Mouse (Mus musculus) liver, embryonic 16.5 days (tissue): ENCODE data around the gene Bicral. TPM values are rescaled to one million over a fixed set of nuclear protein-coding genes. Genes with fewer than 3 reads are reported as not detected.
"Not testable (repeated sequence)": the region's sequence is repeated elsewhere in the genome, so short reads cannot be mapped to it uniquely, and the experiment has no call there.

Source experiments
- ATAC-seq: fragments of 200-750 bp; cut with Nextera tagmentation; 2 replicates; pipeline ENCODE4 v1.8.0; 2017; ENCODE audit warnings: low read depth, mild to moderate bottlenecking, moderate number of reproducible peaks, moderate library complexity
- H3K27ac ChIP-seq: fragments of 300-500 bp; sonication (generic); 2 replicates; pipeline ENCODE4 v1.5.1; 2014; ENCODE audit warnings: mild to moderate bottlenecking, low read length
- H3K27me3 ChIP-seq: fragments of 300-500 bp; sonication (generic); 2 replicates; pipeline ENCODE4 v1.6.1; 2014; ENCODE audit warnings: low read depth, low read length, mixed read lengths; ENCODE audit not compliant: control insufficient read depth, insufficient read depth
- H3K36me3 ChIP-seq: fragments of 300-500 bp; sonication (generic); 2 replicates; pipeline ENCODE4 v1.6.1; 2014; ENCODE audit warnings: mild to moderate bottlenecking; ENCODE audit not compliant: control insufficient read depth, insufficient read depth
- H3K4me1 ChIP-seq: fragments of 300-500 bp; sonication (generic); 2 replicates; pipeline ENCODE4 v1.6.1; 2014; ENCODE audit warnings: low read depth, low read length, mixed read lengths; ENCODE audit not compliant: control insufficient read depth
- H3K4me2 ChIP-seq: fragments of 300-500 bp; sonication (generic); 2 replicates; pipeline ENCODE4 v1.6.1; 2014; ENCODE audit warnings: low read depth, low read length, mixed read lengths
- H3K4me3 ChIP-seq: fragments of 300-500 bp; sonication (generic); 2 replicates; pipeline ENCODE4 v1.5.1; 2014; ENCODE audit warnings: low read depth, mild to moderate bottlenecking, low read length
- H3K9ac ChIP-seq: fragments of 300-500 bp; sonication (generic); 2 replicates; pipeline ENCODE4 v1.6.1; 2014; ENCODE audit warnings: low read depth, low read length
- H3K9me3 ChIP-seq: fragments of 300-500 bp; sonication (generic); replicated peaks from 2 replicates; pipeline ENCODE4 v1.6.1; 2016; ENCODE audit warnings: low read length; ENCODE audit not compliant: control insufficient read depth
- WGBS: fragments of 180-500 bp; shearing (Covaris S2); extraction: QIAGEN DNeasy Blood & Tissue Kit; methylation state at CpG from one replicate; pipeline ENCODE4 v1.1.7; 2014; ENCODE audit not compliant: insufficient replicate concordance; 5-methylcytosine and 5-hydroxymethylcytosine counted together
- polyA plus RNA-seq: library from polyadenylated mRNA; unstranded; fragments of >200 nt; fragmentation: Nextera tagmentation; extraction: Ambion mirVana; gene quantifications from 2 replicates; pipeline ENCODE4 v1.2.1, GENCODE M21; 2015

The Bicral gene
- polyA plus RNA-seq, 1 experiment from 2014 or later, result 2.5 TPM

- ATAC-seq, result no peak
- Histone ChIP-seq H3K4me3 (no peak overlapping the region), H3K27ac (no peak overlapping the region; the same call in 1 of the 2 replicates), H3K4me2 (no peak overlapping the region), H3K4me1 (peaks cover 33% of the 10 kb centered on the region), H3K9me3 (no peaks in the 10 kb centered on the region), H3K9ac (0 out of 2 replicates have a peak overlapping the region, but pooled peaks have one; percentile 30), H3K36me3 (no peaks in the 10 kb centered on the region; the same call in 1 of the 2 replicates), H3K27me3 (no peaks in the 10 kb centered on the region)
- WGBS, result 82% methylated on average over 7 of the region's 7 CpGs
Observed at GRCm38 (mm10) chr17:46854096-46854495, 4.2 kb downstream of the Bicral start.

DNA sequence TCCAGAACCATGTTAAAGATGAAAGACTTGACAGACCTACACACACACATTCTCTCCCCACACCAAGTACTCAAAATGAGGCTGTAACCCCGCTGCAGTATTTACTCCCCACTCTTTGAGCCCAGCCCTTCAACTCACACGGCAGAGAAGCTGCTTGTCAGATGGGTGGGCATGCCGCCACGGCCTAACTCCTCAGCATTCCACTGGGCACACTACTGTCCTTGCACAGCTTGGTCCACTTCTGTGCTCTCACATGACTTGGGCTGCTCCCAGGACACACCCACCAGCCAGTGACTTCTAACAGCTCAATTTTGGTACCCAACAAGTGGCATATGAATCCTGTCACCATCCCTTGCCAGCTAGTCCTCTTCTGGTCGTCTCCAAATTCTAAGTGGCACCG is 5.0 kb downstream of the Bicral start:
- Histone ChIP-seq H3K9me3 (no peaks in the 10 kb centered on the region), H3K36me3 (no peaks in the 10 kb centered on the region; the same call in 1 of the 2 replicates), H3K27me3 (no peaks in the 10 kb centered on the region), H3K4me2 (no peak overlapping the region), H3K27ac (no peak overlapping the region), H3K4me3 (no peak overlapping the region), H3K9ac (no peak overlapping the region), H3K4me1 (peaks cover 31% of the 10 kb centered on the region)
- 48% methylated on average over 6 of the region's 6 CpGs for WGBS
- ATAC-seq, result no peak

- H3K4me2 ChIP-seq, result no peak overlapping the region
Observed at GRCm38 (mm10) chr17:46852725-46853124, 5.6 kb downstream of the Bicral start.

GRCm38 (mm10) chr17:46847206-46847605 is 11.1 kb downstream of the Bicral start:
- Histone ChIP-seq H3K27ac (no peak overlapping the region), H3K4me3 (no peak overlapping the region), H3K9ac (no peak overlapping the region), H3K4me1 (no peaks in the 10 kb centered on the region; the same call in 1 of the 2 replicates), H3K27me3 (no peaks in the 10 kb centered on the region), H3K36me3 (no peaks in the 10 kb centered on the region; the same call in 1 of the 2 replicates), H3K4me2 (no peak overlapping the region), H3K9me3 (no peaks in the 10 kb centered on the region)
- WGBS, result 90% methylated on average over 7 of the region's 7 CpGs
- no peak for ATAC-seq

More at GRCm38 (mm10) chr17:46852725-46853124, 5.6 kb downstream of the Bicral start:
- H3K4me3 ChIP-seq, result no peak overlapping the region
- WGBS, result 49% methylated on average over 6 of the region's 6 CpGs
- H3K9ac ChIP-seq, result no peak overlapping the region
- peaks cover 31% of the 10 kb centered on the region for H3K4me1 ChIP-seq
- H3K27me3 ChIP-seq, result no peaks in the 10 kb centered on the region
- no peak for ATAC-seq
- H3K9me3 ChIP-seq, result no peaks in the 10 kb centered on the region
- no peaks in the 10 kb centered on the region; the same call in 1 of the 2 replicates for H3K36me3 ChIP-seq
- no peak overlapping the region for H3K27ac ChIP-seq

DNA sequence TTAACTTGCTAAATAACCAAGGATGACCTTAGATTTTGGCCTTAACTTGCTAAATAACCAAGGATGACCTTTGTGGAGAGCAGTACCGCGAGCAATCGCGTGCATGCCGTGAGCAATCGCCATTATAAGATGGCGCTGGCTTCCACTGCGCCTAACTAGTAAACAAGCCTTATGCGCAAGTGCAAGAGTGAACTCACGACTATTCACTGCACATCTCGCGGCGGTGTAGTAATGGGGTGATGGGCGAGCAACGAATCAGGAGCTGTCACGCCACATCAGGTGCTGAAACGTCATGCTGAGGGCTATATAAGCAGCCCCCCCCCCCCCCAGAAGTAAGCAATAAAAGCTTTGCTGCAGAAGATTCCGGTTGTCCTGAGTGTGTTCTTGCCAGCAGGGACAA is 11.7 kb downstream of the Bicral start:
- not testable (repeated sequence) for H3K27me3 ChIP-seq, ATAC-seq, H3K4me2 ChIP-seq, H3K9me3 ChIP-seq, H3K4me3 ChIP-seq, H3K4me1 ChIP-seq, H3K9ac ChIP-seq, H3K36me3 ChIP-seq, H3K27ac ChIP-seq
- 87% methylated on average over 18 of the region's 18 CpGs for WGBS

DNA sequence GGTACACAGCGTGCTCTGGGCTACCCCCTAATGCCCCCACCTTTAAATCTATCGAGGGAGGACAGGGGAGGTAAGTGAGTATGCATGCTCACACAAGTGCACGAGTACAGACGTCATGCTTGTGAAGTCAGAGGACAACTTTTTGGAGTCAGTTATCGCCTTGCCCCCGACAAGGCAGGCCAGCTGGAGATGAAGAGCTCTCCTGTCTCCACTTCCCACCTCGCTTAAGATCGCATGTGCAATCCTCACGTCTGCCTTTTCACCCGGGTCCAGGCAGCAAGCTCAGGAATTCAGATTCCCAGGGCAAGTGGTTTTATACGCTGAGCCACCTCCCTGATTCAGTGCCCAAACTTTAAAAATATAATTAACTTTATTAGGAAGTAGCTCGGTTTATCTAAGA is 13.0 kb downstream of the Bicral start:
- WGBS, result 80% methylated on average over 12 of the region's 12 CpGs
- no peak for ATAC-seq
- no peaks in the 10 kb centered on the region for H3K27me3 ChIP-seq
- no peak overlapping the region for H3K4me3 ChIP-seq
- H3K4me2 ChIP-seq, result no peak overlapping the region
- H3K9me3 ChIP-seq, result no peaks in the 10 kb centered on the region
- H3K27ac ChIP-seq, result no peak overlapping the region
- H3K4me1 ChIP-seq, result no peaks in the 10 kb centered on the region; the same call in 1 of the 2 replicates
- no peaks in the 10 kb centered on the region; the same call in 1 of the 2 replicates for H3K36me3 ChIP-seq
- H3K9ac ChIP-seq, result no peak overlapping the region

- Histone ChIP-seq H3K9me3 (no peaks in the 10 kb centered on the region), H3K9ac (no peak overlapping the region), H3K27me3 (no peaks in the 10 kb centered on the region), H3K4me2 (no peak overlapping the region), H3K27ac (no peak overlapping the region), H3K36me3 (no peaks in the 10 kb centered on the region), H3K4me3 (no peak overlapping the region), H3K4me1 (no peaks in the 10 kb centered on the region; the same call in 1 of the 2 replicates)
- ATAC-seq, result no peak
- 81% methylated on average over 10 of the region's 10 CpGs for WGBS
Observed at GRCm38 (mm10) chr17:46844811-46845210, 13.5 kb downstream of the Bicral start.

DNA sequence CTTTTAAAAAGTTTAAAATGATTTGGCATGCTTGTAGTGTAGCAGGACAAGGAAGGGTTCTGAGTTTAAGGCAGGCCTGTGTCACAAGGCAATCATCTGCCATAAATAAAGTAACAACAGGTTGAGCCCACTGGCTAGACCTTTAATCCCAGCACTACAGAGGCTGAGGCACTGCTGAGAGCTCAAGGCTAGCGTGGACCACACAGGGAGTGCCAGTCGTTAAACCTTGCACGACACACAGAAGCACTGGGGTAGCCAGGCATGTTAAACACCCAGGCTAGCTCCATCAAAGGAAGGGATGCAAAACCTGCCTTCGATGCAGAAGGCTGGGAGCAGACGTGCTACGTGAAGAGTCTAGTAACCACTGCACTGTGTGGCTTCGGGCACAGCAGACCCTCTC is 14.6 kb downstream of the Bicral start:
- Histone ChIP-seq H3K9ac (no peak overlapping the region), H3K9me3 (no peaks in the 10 kb centered on the region), H3K4me2 (no peak overlapping the region), H3K4me1 (peaks cover 3% of the 10 kb centered on the region; the same call in 1 of the 2 replicates), H3K36me3 (no peaks in the 10 kb centered on the region), H3K4me3 (no peak overlapping the region), H3K27ac (no peak overlapping the region), H3K27me3 (no peaks in the 10 kb centered on the region)
- WGBS, result 80% methylated on average over 7 of the region's 7 CpGs
- ATAC-seq, result no peak

- Histone ChIP-seq H3K27ac (no peak overlapping the region), H3K9me3 (no peaks in the 10 kb centered on the region), H3K4me3 (no peak overlapping the region), H3K4me1 (peaks cover 6% of the 10 kb centered on the region), H3K9ac (no peak overlapping the region), H3K27me3 (no peaks in the 10 kb centered on the region), H3K36me3 (no peaks in the 10 kb centered on the region), H3K4me2 (no peak overlapping the region)
- no peak for ATAC-seq
- WGBS, result 70% methylated on average over 2 of the region's 2 CpGs
Observed at GRCm38 (mm10) chr17:46843022-46843421, 15.3 kb downstream of the Bicral start.
